Mouse (Mus musculus): Measurements from ENCODE around the gene Actl11. TPM values are rescaled to one million over a fixed set of nuclear protein-coding genes. Genes with fewer than 3 reads are reported as not detected.
A peak's percentile ranks its signal among the peaks of the same experiment; 100 is the strongest.

Gene Actl11
- polyA plus RNA-seq, 1 experiment from 2014 or later, result not detected

- Histone ChIP-seq H3K9me3 (no peaks in the 10 kb centered on the region), H3K36me3 (no peaks in the 10 kb centered on the region), H3K4me3 (no peak overlapping the region), H3K27ac (no peak overlapping the region), H3K27me3 (ENCODE audit: insufficient read depth, poor library complexity, severe bottlenecking) (no peaks in the 10 kb centered on the region; the same call in 1 of the 2 replicates), H3K4me1 (replicated peaks) (peaks cover 53% of the 10 kb centered on the region)
- 50% methylated on average over 9 of the region's 9 CpGs for WGBS
- no peak for DNase-seq (ENCODE audit: low spot score)
Observed at GRCm38 (mm10) chr9:107926920-107927420, 1.3 kb upstream of the Actl11 start.

GRCm38 (mm10) chr9:107927749-107928148, 520 bp upstream of the Actl11 start:
- peaks cover 60% of the 10 kb centered on the region for H3K4me1 ChIP-seq (replicated peaks)
- 89% methylated on average over 5 of the region's 5 CpGs for WGBS

GRCm38 (mm10) chr9:107932221-107932620, 4.0 kb downstream of the Actl11 start:
- Histone ChIP-seq H3K36me3 (no peaks in the 10 kb centered on the region), H3K27me3 (ENCODE audit: insufficient read depth, poor library complexity, severe bottlenecking) (peaks cover 33% of the 10 kb centered on the region), H3K9me3 (no peaks in the 10 kb centered on the region), H3K4me1 (replicated peaks) (peaks cover 48% of the 10 kb centered on the region), H3K27ac (no peak overlapping the region), H3K4me3 (no peak overlapping the region)
- 71% methylated on average over 4 of the region's 4 CpGs for WGBS
- no peak for DNase-seq (ENCODE audit: low spot score)

More at GRCm38 (mm10) chr9:107927749-107928148, 520 bp upstream of the Actl11 start:
- H3K27me3 ChIP-seq (ENCODE audit: insufficient read depth, poor library complexity, severe bottlenecking), result no peaks in the 10 kb centered on the region; the same call in 1 of the 2 replicates
- H3K4me3 ChIP-seq, result no peak overlapping the region
- no peaks in the 10 kb centered on the region for H3K36me3 ChIP-seq
- H3K9me3 ChIP-seq, result no peaks in the 10 kb centered on the region
- H3K27ac ChIP-seq, result no peak overlapping the region
- no peak for DNase-seq (ENCODE audit: low spot score)

- Histone ChIP-seq H3K27me3 (ENCODE audit: insufficient read depth, poor library complexity, severe bottlenecking) (peaks cover 52% of the 10 kb centered on the region), H3K36me3 (no peaks in the 10 kb centered on the region), H3K4me1 (replicated peaks) (peaks cover 44% of the 10 kb centered on the region), H3K27ac (no peak overlapping the region), H3K9me3 (no peaks in the 10 kb centered on the region), H3K4me3 (no peak overlapping the region)
- DNase-seq (ENCODE audit: low spot score), result no peak
- 90% methylated on average over 11 of the region's 11 CpGs for WGBS
Observed at GRCm38 (mm10) chr9:107934146-107934545, 5.9 kb downstream of the Actl11 start.

GRCm38 (mm10) chr9:107935374-107935773, 7.1 kb downstream of the Actl11 start, which contains the start of gene Camkv:
Gene Camkv, plus strand, starts transcription at chr9:107935674.
- peaks cover 52% of the 10 kb centered on the region for H3K27me3 ChIP-seq (ENCODE audit: insufficient read depth, poor library complexity, severe bottlenecking)
- H3K4me1 ChIP-seq (replicated peaks), result peaks cover 42% of the 10 kb centered on the region
- WGBS, result 6% methylated on average over 3 of the region's 3 CpGs
- H3K4me3 ChIP-seq, result peak within 1 kb of the TSS; percentile 69
- H3K27ac ChIP-seq, result peak within 1 kb of the TSS; percentile 87
- no peaks in the 10 kb centered on the region for H3K9me3 ChIP-seq
- no peaks in the 10 kb centered on the region for H3K36me3 ChIP-seq
- DNase-seq (ENCODE audit: low spot score), result no peak

GRCm38 (mm10) chr9:107935790-107936214, 7.5 kb downstream of the Actl11 start:
- WGBS, result under 1% methylated on average over 41 of the region's 41 CpGs
- Histone ChIP-seq H3K4me3 (peak overlapping the region; percentile 69), H3K9me3 (no peaks in the 10 kb centered on the region), H3K36me3 (no peaks in the 10 kb centered on the region), H3K27me3 (ENCODE audit: insufficient read depth, poor library complexity, severe bottlenecking) (peaks cover 52% of the 10 kb centered on the region), H3K4me1 (replicated peaks) (peaks cover 39% of the 10 kb centered on the region), H3K27ac (peak overlapping the region; percentile 87)
- DNase-seq (ENCODE audit: low spot score), result peak; percentile 56

- peak overlapping the region; percentile 69 for H3K4me3 ChIP-seq
- no peaks in the 10 kb centered on the region for H3K9me3 ChIP-seq
- H3K36me3 ChIP-seq, result no peaks in the 10 kb centered on the region
- peak overlapping the region; percentile 87 for H3K27ac ChIP-seq
- H3K4me1 ChIP-seq (replicated peaks), result peaks cover 39% of the 10 kb centered on the region
- under 1% methylated on average over 29 of the region's 29 CpGs for WGBS
- peak; percentile 47 for DNase-seq (ENCODE audit: low spot score)
- H3K27me3 ChIP-seq (ENCODE audit: insufficient read depth, poor library complexity, severe bottlenecking), result peaks cover 52% of the 10 kb centered on the region
Observed at GRCm38 (mm10) chr9:107936215-107936822, 8.1 kb downstream of the Actl11 start.

GRCm38 (mm10) chr9:107936831-107937230, 8.6 kb downstream of the Actl11 start:
- peak overlapping the region; percentile 87 for H3K27ac ChIP-seq
- H3K36me3 ChIP-seq, result no peaks in the 10 kb centered on the region
- H3K27me3 ChIP-seq (ENCODE audit: insufficient read depth, poor library complexity, severe bottlenecking), result peaks cover 52% of the 10 kb centered on the region
- H3K4me1 ChIP-seq (replicated peaks), result peaks cover 36% of the 10 kb centered on the region
- DNase-seq (ENCODE audit: low spot score), result no peak
- peak overlapping the region; percentile 69 for H3K4me3 ChIP-seq
- 1% methylated on average over 3 of the region's 3 CpGs for WGBS
- H3K9me3 ChIP-seq, result no peaks in the 10 kb centered on the region

- H3K27me3 ChIP-seq (ENCODE audit: insufficient read depth, poor library complexity, severe bottlenecking), result no peaks in the 10 kb centered on the region
- H3K36me3 ChIP-seq, result peaks cover 26% of the 10 kb centered on the region
- no peak overlapping the region for H3K27ac ChIP-seq
- H3K9me3 ChIP-seq, result no peaks in the 10 kb centered on the region
- no peak overlapping the region for H3K4me3 ChIP-seq
- DNase-seq (ENCODE audit: low spot score), result no peak
- peaks cover 22% of the 10 kb centered on the region for H3K4me1 ChIP-seq (replicated peaks)
- WGBS, result 91% methylated on average over 31 of the region's 31 CpGs
Observed at GRCm38 (mm10) chr9:107947241-107948194, 19.2 kb downstream of the Actl11 start.

- WGBS, result 82% methylated on average over 13 of the region's 13 CpGs
Observed at GRCm38 (mm10) chr9:107949184-107949921, 21.1 kb downstream of the Actl11 start.

GRCm38 (mm10) chr9:107949922-107950235, 21.6 kb downstream of the Actl11 start, which contains the start of gene Traip:
Gene Traip, plus strand, starts transcription at chr9:107950136.
- Histone ChIP-seq H3K27me3 (ENCODE audit: insufficient read depth, poor library complexity, severe bottlenecking) (no peaks in the 10 kb centered on the region), H3K9me3 (no peaks in the 10 kb centered on the region), H3K27ac (peak within 1 kb of the TSS; percentile 91), H3K4me3 (peak within 1 kb of the TSS; percentile 86), H3K36me3 (peaks cover 32% of the 10 kb centered on the region), H3K4me1 (replicated peaks) (peaks cover 23% of the 10 kb centered on the region)
- DNase-seq (ENCODE audit: low spot score), result no peak
- 90% methylated on average over 10 of the region's 10 CpGs for WGBS

More at GRCm38 (mm10) chr9:107949184-107949921, 21.1 kb downstream of the Actl11 start:
- Histone ChIP-seq H3K4me3 (no peak overlapping the region), H3K36me3 (peaks cover 32% of the 10 kb centered on the region), H3K27ac (no peak overlapping the region), H3K27me3 (ENCODE audit: insufficient read depth, poor library complexity, severe bottlenecking) (no peaks in the 10 kb centered on the region), H3K9me3 (no peaks in the 10 kb centered on the region), H3K4me1 (replicated peaks) (peaks cover 23% of the 10 kb centered on the region)
- no peak for DNase-seq (ENCODE audit: low spot score)

Data from hindbrain, embryonic 10.5 days (tissue).